Mouse (Mus musculus): ENCODE results near the gene Tbc1d24. TPM values are rescaled to one million over a fixed set of nuclear protein-coding genes. Genes with fewer than 3 reads are reported as not detected.
"Not testable (repeated sequence)": the region's sequence is repeated elsewhere in the genome, so short reads cannot be mapped to it uniquely, and the experiment has no call there.

The Tbc1d24 gene
- polyA plus RNA-seq, 1 experiment = 50.3 TPM

DNA sequence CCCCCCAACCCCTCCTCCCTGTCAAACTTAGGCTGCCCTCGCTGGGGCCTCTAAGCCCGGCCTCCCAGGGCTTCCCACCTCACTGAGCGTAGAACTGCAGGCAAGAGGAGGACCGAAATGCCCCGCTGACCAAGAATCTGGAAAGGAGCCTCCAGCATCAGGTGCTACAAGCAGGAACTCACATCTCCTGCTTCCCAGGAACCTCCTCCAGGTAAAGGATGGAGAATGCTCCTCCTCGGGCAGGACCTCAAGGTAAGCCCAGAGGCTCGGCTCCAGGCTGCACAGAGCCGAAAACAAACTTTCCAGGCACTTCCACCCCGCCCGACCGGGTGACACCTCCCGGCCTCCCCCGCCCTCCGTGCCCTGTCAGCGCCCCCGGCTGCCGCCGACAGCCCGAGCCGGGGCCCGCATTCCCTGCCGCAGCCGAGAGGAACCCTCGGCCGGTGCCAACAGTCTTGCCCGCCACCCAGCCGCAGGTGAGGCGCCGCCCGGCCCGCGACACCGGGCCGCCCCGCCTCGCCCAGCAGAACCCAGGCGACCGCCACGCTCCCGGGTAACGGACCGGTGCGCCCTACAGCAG is 64.4 kb downstream of the Tbc1d24 start:
- Histone ChIP-seq H3K4me3 (replicated peaks; ENCODE audit: insufficient read depth, low read depth, low read length) (peak overlapping the region; percentile 66), H3K27ac (ENCODE audit: insufficient read depth, low read length) (peak overlapping the region; percentile 66), H3K4me1 (ENCODE audit: control insufficient read depth, insufficient read depth, low read length) (peaks cover 8% of the 10 kb centered on the region), H3K27me3 (ENCODE audit: control insufficient read depth, insufficient read depth, low read length) (no peaks in the 10 kb centered on the region)
- TF ChIP-seq POLR2A (IDR thresholded peaks at IDR 0.05; ENCODE audit: borderline replicate concordance, insufficient read depth, low read length) (no peak), CTCF (IDR thresholded peaks at IDR 0.05; ENCODE audit: borderline replicate concordance, insufficient read depth, low read depth, low read length) (no peak)
- no peak for DNase-seq
- under 1% methylated on average over 41 of the region's 43 CpGs for WGBS

DNA sequence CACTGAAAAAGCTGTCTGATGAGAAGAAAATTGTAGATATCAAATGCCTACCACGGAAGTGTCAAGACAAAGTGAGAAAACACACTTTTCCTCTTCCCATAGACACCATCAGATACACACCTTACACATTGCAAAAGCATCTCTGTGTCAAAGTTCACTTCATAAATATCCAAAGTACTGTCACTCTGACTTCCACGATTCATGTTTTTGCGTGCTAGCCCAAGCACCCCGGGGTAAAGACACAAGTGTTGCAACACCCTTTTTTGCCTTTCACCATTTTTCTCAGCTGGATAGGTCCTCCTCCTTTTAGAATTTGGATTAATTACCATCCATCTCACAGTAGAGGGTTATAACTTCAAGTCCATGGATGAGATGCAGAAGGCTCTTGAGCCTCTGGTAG is 65.4 kb downstream of the Tbc1d24 start:
- peaks cover 10% of the 10 kb centered on the region for H3K4me1 ChIP-seq (ENCODE audit: control insufficient read depth, insufficient read depth, low read length)
- no peak for DNase-seq
- 77% methylated on average over 4 of the region's 4 CpGs for WGBS
- no peak overlapping the region for H3K4me3 ChIP-seq (replicated peaks; ENCODE audit: insufficient read depth, low read depth, low read length)
- no peak overlapping the region for H3K27ac ChIP-seq (ENCODE audit: insufficient read depth, low read length)
- no peaks in the 10 kb centered on the region for H3K27me3 ChIP-seq (ENCODE audit: control insufficient read depth, insufficient read depth, low read length)
- TF ChIP-seq CTCF (IDR thresholded peaks at IDR 0.05; ENCODE audit: borderline replicate concordance, insufficient read depth, low read depth, low read length) (no peak), POLR2A (IDR thresholded peaks at IDR 0.05; ENCODE audit: borderline replicate concordance, insufficient read depth, low read length) (no peak)

DNA sequence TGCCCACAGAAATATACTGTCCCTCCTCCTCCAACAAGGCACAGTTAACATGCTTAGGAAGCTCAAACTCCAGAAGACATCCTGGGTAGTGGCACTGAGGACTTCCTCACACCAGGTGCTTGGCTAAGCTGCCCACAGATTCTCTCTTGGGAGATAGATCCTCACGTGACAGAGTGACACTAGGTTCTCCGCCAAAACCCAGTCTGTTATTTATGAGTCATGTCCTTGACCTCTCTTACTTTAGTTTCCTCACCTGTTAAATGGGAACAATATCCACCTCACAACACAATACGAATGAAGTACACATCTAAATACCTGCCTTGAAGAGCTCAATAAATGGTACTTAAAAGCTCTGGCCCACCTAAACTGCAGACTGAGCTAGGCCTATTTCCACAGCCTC is 66.1 kb downstream of the Tbc1d24 start:
- TF ChIP-seq CTCF (IDR thresholded peaks at IDR 0.05; ENCODE audit: borderline replicate concordance, insufficient read depth, low read depth, low read length) (no peak), POLR2A (IDR thresholded peaks at IDR 0.05; ENCODE audit: borderline replicate concordance, insufficient read depth, low read length) (no peak)
- DNase-seq = peak in 1 of 2 experiments; percentile 21
- Histone ChIP-seq H3K27me3 (ENCODE audit: control insufficient read depth, insufficient read depth, low read length) (no peaks in the 10 kb centered on the region), H3K27ac (ENCODE audit: insufficient read depth, low read length) (no peak overlapping the region), H3K4me1 (ENCODE audit: control insufficient read depth, insufficient read depth, low read length) (peaks cover 11% of the 10 kb centered on the region), H3K4me3 (replicated peaks; ENCODE audit: insufficient read depth, low read depth, low read length) (no peak overlapping the region)
- WGBS = 42% methylated on average over 3 of the region's 3 CpGs

DNA sequence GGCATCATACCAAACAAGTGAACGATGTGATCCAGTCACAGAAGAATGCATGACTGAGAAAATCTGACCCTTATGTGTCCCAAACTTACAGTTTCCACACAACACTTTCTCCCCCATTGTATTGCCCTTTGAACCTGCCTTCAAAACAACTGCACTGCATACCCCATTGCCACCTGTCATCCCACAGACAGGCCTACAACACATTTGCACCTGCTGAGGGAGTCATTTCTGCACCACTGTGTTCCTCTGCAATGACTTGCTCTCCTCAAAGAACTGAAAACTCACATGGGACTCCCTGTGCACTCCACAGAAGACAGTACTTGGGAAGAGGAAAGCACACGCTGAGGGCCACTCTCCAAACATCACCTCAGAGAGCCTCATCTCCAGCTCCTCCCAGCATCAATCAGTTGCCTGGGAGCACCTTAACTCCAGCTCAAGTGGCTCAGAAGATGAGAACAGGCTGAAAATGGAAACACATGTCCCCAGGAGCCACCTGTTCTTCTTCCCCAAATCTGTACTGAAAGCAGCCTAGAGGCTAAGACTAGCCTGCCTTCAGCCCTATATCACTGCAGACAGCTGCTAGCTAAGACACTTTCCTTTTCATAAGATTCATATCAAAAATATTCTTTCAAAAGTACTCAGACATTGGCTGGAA is 68.0 kb downstream of the Tbc1d24 start:
- Histone ChIP-seq H3K4me1 (ENCODE audit: control insufficient read depth, insufficient read depth, low read length) (peaks cover 11% of the 10 kb centered on the region), H3K27ac (ENCODE audit: insufficient read depth, low read length) (no peak overlapping the region), H3K4me3 (replicated peaks; ENCODE audit: insufficient read depth, low read depth, low read length) (no peak overlapping the region), H3K27me3 (ENCODE audit: control insufficient read depth, insufficient read depth, low read length) (no peaks in the 10 kb centered on the region)
- no peak for DNase-seq
- 34% methylated on average over 2 of the region's 2 CpGs for WGBS
- no peak for TF ChIP-seq CTCF (IDR thresholded peaks at IDR 0.05; ENCODE audit: borderline replicate concordance, insufficient read depth, low read depth, low read length)
- no peak for TF ChIP-seq POLR2A (IDR thresholded peaks at IDR 0.05; ENCODE audit: borderline replicate concordance, insufficient read depth, low read length)

DNA sequence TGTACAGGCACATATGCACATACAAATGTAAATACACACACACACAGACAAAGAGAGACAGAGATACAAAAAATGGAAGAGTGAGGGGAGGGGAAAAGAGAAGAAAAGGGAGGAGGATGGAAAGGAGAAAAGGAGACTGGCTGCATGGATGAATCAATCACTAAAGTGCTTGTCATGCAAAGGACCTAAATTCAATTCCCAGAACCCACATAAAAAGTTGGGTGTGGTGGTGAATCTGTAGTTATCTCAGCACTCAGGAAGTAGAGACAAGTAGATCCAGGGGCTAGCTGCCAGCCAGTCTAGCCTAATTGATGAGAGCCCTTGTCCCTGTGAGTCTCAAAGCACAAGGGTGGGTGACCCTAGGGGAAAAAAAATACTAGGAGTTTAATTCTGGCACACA is 71.3 kb downstream of the Tbc1d24 start:
- Histone ChIP-seq H3K4me3 (replicated peaks; ENCODE audit: insufficient read depth, low read depth, low read length) (no peak overlapping the region), H3K27me3 (ENCODE audit: control insufficient read depth, insufficient read depth, low read length) (no peaks in the 10 kb centered on the region), H3K27ac (ENCODE audit: insufficient read depth, low read length) (no peak overlapping the region), H3K4me1 (ENCODE audit: control insufficient read depth, insufficient read depth, low read length) (peaks cover 17% of the 10 kb centered on the region)
- DNase-seq = no peak
- TF ChIP-seq POLR2A (IDR thresholded peaks at IDR 0.05; ENCODE audit: borderline replicate concordance, insufficient read depth, low read length) (no peak), CTCF (IDR thresholded peaks at IDR 0.05; ENCODE audit: borderline replicate concordance, insufficient read depth, low read depth, low read length) (no peak)

DNA sequence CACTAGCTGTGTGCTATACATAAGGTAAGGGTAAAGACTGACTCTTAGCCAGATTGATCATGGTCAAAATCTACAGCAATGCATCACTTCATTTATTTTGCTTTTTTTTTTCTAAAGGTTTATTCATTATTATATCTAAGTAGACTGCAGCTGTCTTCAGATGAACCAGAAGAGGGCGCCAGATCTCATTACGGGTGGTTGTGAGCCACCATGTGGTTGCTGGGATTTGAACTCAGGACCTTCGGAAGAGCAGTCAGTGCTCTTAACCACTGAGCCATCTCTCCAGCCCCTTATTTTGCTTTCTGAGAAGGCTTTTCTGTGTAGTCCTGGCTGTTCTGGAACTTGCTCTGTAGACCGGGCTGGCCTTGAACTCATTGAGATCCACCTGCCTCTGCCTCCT is 72.4 kb downstream of the Tbc1d24 start:
- not testable (repeated sequence) for H3K4me3 ChIP-seq (replicated peaks; ENCODE audit: insufficient read depth, low read depth, low read length); H3K27me3 ChIP-seq (ENCODE audit: control insufficient read depth, insufficient read depth, low read length); DNase-seq; H3K27ac ChIP-seq (ENCODE audit: insufficient read depth, low read length)
- whole genome bisulfite sequencing = 84% methylated on average over 4 of the region's 4 CpGs
- peaks cover 15% of the 10 kb centered on the region for H3K4me1 ChIP-seq (ENCODE audit: control insufficient read depth, insufficient read depth, low read length)

DNA sequence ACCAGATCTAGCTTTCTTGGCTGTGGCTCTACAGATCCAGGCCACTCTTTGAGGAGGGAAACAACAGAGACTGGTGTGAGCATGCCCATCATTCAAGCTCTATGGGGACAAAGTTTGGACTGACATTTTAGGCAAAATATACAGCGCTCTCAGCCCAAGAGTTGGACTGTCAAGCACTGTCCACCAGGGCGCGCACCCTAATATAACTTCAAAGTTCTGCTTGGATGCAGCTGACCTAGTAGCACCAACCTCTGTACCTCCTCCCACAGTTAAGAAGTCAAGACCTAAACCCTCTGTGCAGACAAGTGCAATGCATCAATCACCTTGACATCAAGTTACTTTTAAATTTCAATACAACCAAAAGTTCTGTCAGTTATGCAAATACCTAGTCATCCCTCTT is 73.8 kb downstream of the Tbc1d24 start:
- DNase-seq = no peak
- H3K4me1 ChIP-seq (ENCODE audit: control insufficient read depth, insufficient read depth, low read length) = peaks cover 11% of the 10 kb centered on the region
- 90% methylated on average over 3 of the region's 3 CpGs for WGBS
- no peak overlapping the region for H3K27ac ChIP-seq (ENCODE audit: insufficient read depth, low read length)
- TF ChIP-seq POLR2A (IDR thresholded peaks at IDR 0.05; ENCODE audit: borderline replicate concordance, insufficient read depth, low read length) (no peak), CTCF (IDR thresholded peaks at IDR 0.05; ENCODE audit: borderline replicate concordance, insufficient read depth, low read depth, low read length) (no peak)
- no peaks in the 10 kb centered on the region for H3K27me3 ChIP-seq (ENCODE audit: control insufficient read depth, insufficient read depth, low read length)
- H3K4me3 ChIP-seq (replicated peaks; ENCODE audit: insufficient read depth, low read depth, low read length) = no peak overlapping the region

DNA sequence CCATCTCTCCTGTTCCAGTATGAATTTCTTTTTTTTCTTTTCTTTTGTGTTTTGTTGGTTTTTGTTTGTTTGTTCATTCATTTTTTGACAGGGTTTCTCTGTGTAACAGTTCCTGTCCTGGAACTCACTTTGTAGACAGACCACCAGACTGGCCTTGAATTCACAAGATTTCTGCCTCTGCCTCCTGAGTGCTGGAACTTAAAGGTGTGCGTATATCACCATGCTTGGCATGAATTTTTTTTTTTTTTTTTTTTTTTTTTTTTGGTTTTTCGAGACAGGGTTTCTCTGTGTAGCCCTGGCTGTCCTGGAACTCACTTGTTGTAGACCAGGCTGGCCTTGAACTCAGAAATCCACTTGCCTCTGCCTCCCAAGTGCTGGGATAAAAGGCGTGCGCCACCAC is 76.1 kb downstream of the Tbc1d24 start:
- H3K27me3 ChIP-seq (ENCODE audit: control insufficient read depth, insufficient read depth, low read length); DNase-seq; H3K27ac ChIP-seq (ENCODE audit: insufficient read depth, low read length); H3K4me1 ChIP-seq (ENCODE audit: control insufficient read depth, insufficient read depth, low read length); H3K4me3 ChIP-seq (replicated peaks; ENCODE audit: insufficient read depth, low read depth, low read length): not testable (repeated sequence)
- 78% methylated on average over 4 of the region's 4 CpGs for WGBS

All from cerebellum, adult 2 months (tissue).